Mouse (Mus musculus) kidney, adult 2 months (tissue): Measurements from ENCODE around the gene Rnf166. TPM values are rescaled to one million over a fixed set of nuclear protein-coding genes. Genes with fewer than 3 reads are reported as not detected.

Experiments
- DNase-seq: peaks from one replicate; pipeline ENCODE4 v3.0.0; 2021
- H3K27ac ChIP-seq: fragments of 200-500 bp; 2 replicates; pipeline ENCODE4 v1.5.1; 2012; ENCODE audit warnings: low read depth, low read length, control low read depth, inconsistent platforms; ENCODE audit not compliant: insufficient read depth
- H3K27me3 ChIP-seq: fragments of 200-500 bp; replicated peaks from 2 replicates; pipeline ENCODE4 v1.6.1; 2012; ENCODE audit warnings: mild to moderate bottlenecking, moderate library complexity, low read length, inconsistent platforms; ENCODE audit not compliant: control insufficient read depth, insufficient read depth
- H3K36me3 ChIP-seq: fragments of 200-500 bp; 2 replicates; pipeline ENCODE4 v1.6.1; 2012; ENCODE audit warnings: mild to moderate bottlenecking, moderate library complexity, low read length, inconsistent platforms; ENCODE audit not compliant: control insufficient read depth, insufficient read depth
- H3K4me1 ChIP-seq: fragments of 200-500 bp; 2 replicates; pipeline ENCODE4 v1.6.1; 2011; ENCODE audit warnings: low read length; ENCODE audit not compliant: control insufficient read depth, insufficient read depth
- H3K4me3 ChIP-seq: fragments of 200-500 bp; 2 replicates; pipeline ENCODE4 v1.5.1; 2011; ENCODE audit warnings: mild to moderate bottlenecking, low read depth, low read length, control low read depth; ENCODE audit not compliant: insufficient read depth
- CTCF ChIP-seq: fragments of 200-500 bp; conservative IDR thresholded peaks from 2 replicates; pipeline ENCODE4 v1.5.1; 2011; ENCODE audit warnings: low read depth, mild to moderate bottlenecking, control low read depth, low read length, moderate library complexity, mixed read lengths; ENCODE audit not compliant: insufficient read depth, insufficient read length
- POLR2A ChIP-seq: fragments of 200-500 bp; IDR thresholded peaks from one replicate; pipeline ENCODE4 v1.6.1; 2011; ENCODE audit warnings: low read depth, low read length, control low read depth
- WGBS: fragments of 180-500 bp; shearing (Covaris S2); methylation state at CpG from one replicate; pipeline ENCODE4 v1.1.7; 2018; 5-methylcytosine and 5-hydroxymethylcytosine counted together
- polyA plus RNA-seq: library from polyadenylated mRNA; depleted of rRNA; stranded (reverse); fragments of >200 nt; gene quantifications from 2 replicates; pipeline ENCODE4 v1.2.3, GENCODE M21; 2012

The Rnf166 gene
- polyA plus RNA-seq, 1 experiment = 64.4 TPM

- Histone ChIP-seq H3K36me3 (no peaks in the 10 kb centered on the region), H3K4me3 (peak within 1 kb of the TSS; percentile 44), H3K4me1 (peaks cover 14% of the 10 kb centered on the region; the same call in 1 of the 2 replicates), H3K27ac (no peak within 1 kb of the TSS), H3K27me3 (no peaks in the 10 kb centered on the region)
- no peak for TF ChIP-seq CTCF
- TF ChIP-seq POLR2A = no peak
- 3% methylated on average over 56 of the region's 56 CpGs for WGBS
- peak; percentile 88 for DNase-seq
Observed at GRCm38 (mm10) chr8:122460524-122461472, 15.1 kb downstream of the Rnf166 start, which contains the start of gene Snai3. Gene Snai3, minus strand, starts transcription at chr8:122460733.

- no peaks in the 10 kb centered on the region for H3K27me3 ChIP-seq
- H3K36me3 ChIP-seq = no peaks in the 10 kb centered on the region
- peaks cover 14% of the 10 kb centered on the region; the same call in 1 of the 2 replicates for H3K4me1 ChIP-seq
- H3K4me3 ChIP-seq = no peak overlapping the region
- no peak overlapping the region for H3K27ac ChIP-seq
- WGBS = 40% methylated on average over 7 of the region's 7 CpGs
- no peak for DNase-seq
- TF ChIP-seq POLR2A (no peak), CTCF (no peak)
Observed at GRCm38 (mm10) chr8:122459990-122460389, 15.9 kb downstream of the Rnf166 start.

GRCm38 (mm10) chr8:122459218-122459900, 16.5 kb downstream of the Rnf166 start:
- no peak for TF ChIP-seq POLR2A
- TF ChIP-seq CTCF = 0 out of 2 replicates have a peak, but pooled peaks have one; percentile 17
- Histone ChIP-seq H3K4me3 (no peak overlapping the region), H3K36me3 (no peaks in the 10 kb centered on the region), H3K27ac (no peak overlapping the region), H3K4me1 (peaks cover 14% of the 10 kb centered on the region; the same call in 1 of the 2 replicates), H3K27me3 (no peaks in the 10 kb centered on the region)
- no peak for DNase-seq
- WGBS = 79% methylated on average over 6 of the region's 6 CpGs

GRCm38 (mm10) chr8:122457171-122457570, 18.7 kb downstream of the Rnf166 start:
- 81% methylated on average over 11 of the region's 11 CpGs for WGBS

GRCm38 (mm10) chr8:122454409-122454808, 21.5 kb downstream of the Rnf166 start:
- TF ChIP-seq CTCF (no peak), POLR2A (no peak)
- Histone ChIP-seq H3K36me3 (no peaks in the 10 kb centered on the region), H3K27me3 (no peaks in the 10 kb centered on the region), H3K4me1 (no peaks in the 10 kb centered on the region), H3K27ac (no peak overlapping the region), H3K4me3 (no peak overlapping the region)
- WGBS = 91% methylated on average over 6 of the region's 6 CpGs
- DNase-seq = no peak

More at GRCm38 (mm10) chr8:122457171-122457570, 18.7 kb downstream of the Rnf166 start:
- no peak for DNase-seq
- Histone ChIP-seq H3K4me1 (peaks cover 14% of the 10 kb centered on the region; the same call in 1 of the 2 replicates), H3K27ac (no peak overlapping the region), H3K36me3 (no peaks in the 10 kb centered on the region), H3K4me3 (no peak overlapping the region), H3K27me3 (no peaks in the 10 kb centered on the region)
- TF ChIP-seq CTCF (no peak), POLR2A (no peak)

GRCm38 (mm10) chr8:122452154-122452553, 23.7 kb downstream of the Rnf166 start:
- no peak overlapping the region for H3K27ac ChIP-seq
- TF ChIP-seq POLR2A (no peak), CTCF (no peak)
- no peaks in the 10 kb centered on the region for H3K4me1 ChIP-seq
- no peaks in the 10 kb centered on the region for H3K36me3 ChIP-seq
- no peak for DNase-seq
- H3K4me3 ChIP-seq = no peak overlapping the region
- no peaks in the 10 kb centered on the region for H3K27me3 ChIP-seq
- 91% methylated on average over 10 of the region's 10 CpGs for WGBS

GRCm38 (mm10) chr8:122451161-122451703, 24.6 kb downstream of the Rnf166 start:
- H3K27me3 ChIP-seq = no peaks in the 10 kb centered on the region
- TF ChIP-seq CTCF (no peak), POLR2A (no peak)
- no peaks in the 10 kb centered on the region for H3K4me1 ChIP-seq
- H3K4me3 ChIP-seq = no peak overlapping the region
- WGBS = 63% methylated on average over 7 of the region's 7 CpGs
- no peak overlapping the region for H3K27ac ChIP-seq
- no peaks in the 10 kb centered on the region for H3K36me3 ChIP-seq
- no peak for DNase-seq
